Mouse (Mus musculus) sigmoid colon, adult 10 weeks (tissue): Measurements from ENCODE around the gene Hat1. TPM values are rescaled to one million over a fixed set of nuclear protein-coding genes. Genes with fewer than 3 reads are reported as not detected.

Source experiments
- polyA plus RNA-seq: library from polyadenylated mRNA; stranded (reverse); fragments of 350-450 nt; fragmentation: Illumina TruSeq; extraction: RNeasy Lipid Tissue Mini Kit (QIAGEN cat#74804); gene quantifications from one replicate; pipeline ENCODE4 v1.2.3, GENCODE M21; 2014; ENCODE audit warnings: low read depth, low replicate concordance

The Hat1 gene
- 92.7 TPM for polyA plus RNA-seq

DNA sequence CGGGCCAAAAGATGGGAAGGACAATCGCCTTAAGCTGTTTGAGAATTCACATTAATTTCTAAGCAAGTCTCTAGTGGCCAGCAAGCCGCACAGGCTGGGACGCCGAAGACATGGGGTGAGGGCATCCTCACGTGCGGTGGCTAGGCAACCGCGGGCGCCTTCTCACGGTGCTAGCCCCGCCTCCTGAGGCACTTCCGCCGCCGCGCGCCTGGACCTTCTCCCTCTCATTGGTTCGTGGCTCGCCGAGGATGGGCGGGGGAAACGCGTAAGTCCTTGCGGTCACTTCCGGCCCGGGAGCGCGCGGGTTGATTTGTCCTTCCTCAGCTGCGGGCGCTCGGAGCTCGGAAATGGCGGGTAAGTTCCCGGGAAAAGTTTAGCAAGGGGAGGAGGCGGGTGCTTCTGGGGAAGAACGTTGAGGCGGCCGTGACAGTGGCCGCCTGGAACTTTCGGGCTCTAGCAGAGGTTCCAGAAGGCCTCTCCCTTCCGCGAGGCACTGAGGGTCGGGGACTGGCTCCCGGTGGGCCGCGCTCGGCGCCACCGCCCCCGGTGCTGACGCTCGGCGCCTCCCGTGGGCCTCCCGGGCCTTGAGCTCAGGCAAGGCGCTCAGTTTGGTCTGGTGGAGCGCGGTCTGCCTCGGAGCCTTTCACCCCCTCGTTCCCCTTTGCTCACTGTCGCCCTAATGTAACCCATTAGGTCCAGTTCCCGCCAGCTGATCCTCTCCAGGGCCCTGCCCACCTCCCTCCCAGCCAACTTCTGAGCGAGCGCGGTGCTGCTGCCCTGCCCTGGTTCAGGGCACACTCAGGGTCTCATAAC is at the start of gene Hat1:
Hat1 (plus strand) TSS at position 8 of the 813 bp plus-strand sequence.

GRCm38 (mm10) chr2:71367125-71367880 is 21.5 kb upstream of the Hat1 start, which contains the start of gene Slc25a12:
Gene Slc25a12 (minus strand): TSS chr2:71367749.

GRCm38 (mm10) chr2:71453161-71453916 is 64.6 kb downstream of the Hat1 start, which contains the start of gene Metap1d:
Gene Metap1d (plus strand): TSS chr2:71453276.

Other genes with a start within 250 kb of the Hat1 start
- gene Dync1i2, start 177.3 kb upstream of the Hat1 start, polyA plus RNA-seq, result 218 TPM
- gene Slc25a12, start 21.2 kb upstream of the Hat1 start, polyA plus RNA-seq, result 12.4 TPM
- 40.9 TPM for gene Metap1d, start 64.3 kb downstream of the Hat1 start, polyA plus RNA-seq
- gene Dlx1, start 139.2 kb downstream of the Hat1 start, polyA plus RNA-seq, result 0.41 TPM
- gene Dlx2, start 157.8 kb downstream of the Hat1 start, polyA plus RNA-seq, result not detected